Mouse (Mus musculus) lung, postnatal 36 days (tissue): ENCODE data around the gene Tecpr1.

Experiments used
- DNase-seq: peaks from one replicate; pipeline ENCODE4 v3.0.0; 2022; ENCODE audit warnings: mixed read lengths

Gene Tecpr1

GRCm38 (mm10) chr5:144162813-144163517 is 60.5 kb downstream of the Tecpr1 start:
- peak; percentile 83 for DNase-seq

GRCm38 (mm10) chr5:144162080-144162812 is 61.2 kb downstream of the Tecpr1 start:
- DNase-seq: no peak

- DNase-seq: no peak
These were observed 64.3 kb downstream of the Tecpr1 start for GRCm38 (mm10) chr5:144159137-144159536.

GRCm38 (mm10) chr5:144158604-144159003 is 64.8 kb downstream of the Tecpr1 start:
- peak; percentile 94 for DNase-seq

GRCm38 (mm10) chr5:144154528-144154927 is 68.9 kb downstream of the Tecpr1 start:
- peak; percentile 93 for DNase-seq

- peak; percentile 44 for DNase-seq
These were observed 72.1 kb downstream of the Tecpr1 start for GRCm38 (mm10) chr5:144151270-144151669.

- DNase-seq: no peak
These were observed 73.9 kb downstream of the Tecpr1 start for GRCm38 (mm10) chr5:144149530-144149929.

GRCm38 (mm10) chr5:144146898-144147297 is 76.5 kb downstream of the Tecpr1 start:
- DNase-seq: peak; percentile 67
